Mouse (Mus musculus): ENCODE measurements around the gene Tarbp1. TPM values are rescaled to one million over a fixed set of nuclear protein-coding genes. Genes with fewer than 3 reads are reported as not detected.
"Not testable (repeated sequence)": the region's sequence is repeated elsewhere in the genome, so short reads cannot be mapped to it uniquely, and the experiment has no call there.

Tarbp1 gene
- polyA plus RNA-seq, 1 experiment: 0.27 TPM

GRCm38 (mm10) chr8:126405030-126405429 is 69.8 kb downstream of the Tarbp1 start:
- Histone ChIP-seq H3K36me3 (ENCODE audit: control insufficient read depth, insufficient read depth, low read length) (no peaks in the 10 kb centered on the region), H3K4me1 (ENCODE audit: control insufficient read depth, insufficient read depth, low read length) (no peaks in the 10 kb centered on the region), H3K27ac (ENCODE audit: control insufficient read depth, insufficient read depth, low read depth, low read length) (no peak overlapping the region), H3K27me3 (ENCODE audit: control insufficient read depth, insufficient read depth, low read length) (no peaks in the 10 kb centered on the region), H3K4me3 (ENCODE audit: control insufficient read depth, low read depth, low read length) (no peak overlapping the region)
- TF ChIP-seq CTCF (IDR thresholded peaks at IDR 0.05; ENCODE audit: control insufficient read depth, insufficient read depth, insufficient replicate concordance, low read depth, low read length) (no peak), POLR2A (IDR thresholded peaks at IDR 0.05; ENCODE audit: control insufficient read depth, low read depth, low read length) (no peak)

DNA sequence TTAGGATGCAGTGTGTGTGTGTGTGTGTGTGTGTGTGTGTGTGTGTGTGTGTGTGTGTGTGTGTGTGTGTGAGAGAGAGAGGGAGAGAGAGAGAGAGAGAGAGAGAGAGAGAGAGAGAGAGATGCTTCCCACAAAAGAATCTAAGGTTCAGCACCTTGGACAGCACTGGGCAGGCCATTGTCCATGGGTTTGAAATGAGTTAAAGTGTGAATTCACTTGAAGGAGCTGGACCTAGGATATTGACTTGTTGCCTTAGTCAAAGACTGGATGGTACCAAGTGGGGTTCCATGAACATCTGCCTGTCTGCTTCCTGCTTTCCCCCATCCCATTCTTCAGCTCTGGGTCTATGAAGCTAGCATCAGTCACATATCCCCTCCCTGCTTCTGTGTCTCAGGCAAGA is 70.3 kb downstream of the Tarbp1 start:
- not testable (repeated sequence) for H3K4me3 ChIP-seq (ENCODE audit: control insufficient read depth, low read depth, low read length); H3K27me3 ChIP-seq (ENCODE audit: control insufficient read depth, insufficient read depth, low read length); H3K27ac ChIP-seq (ENCODE audit: control insufficient read depth, insufficient read depth, low read depth, low read length); H3K36me3 ChIP-seq (ENCODE audit: control insufficient read depth, insufficient read depth, low read length); H3K4me1 ChIP-seq (ENCODE audit: control insufficient read depth, insufficient read depth, low read length)

- H3K27ac ChIP-seq (ENCODE audit: control insufficient read depth, insufficient read depth, low read depth, low read length): no peak overlapping the region
- no peaks in the 10 kb centered on the region for H3K36me3 ChIP-seq (ENCODE audit: control insufficient read depth, insufficient read depth, low read length)
- no peaks in the 10 kb centered on the region for H3K4me1 ChIP-seq (ENCODE audit: control insufficient read depth, insufficient read depth, low read length)
- H3K4me3 ChIP-seq (ENCODE audit: control insufficient read depth, low read depth, low read length): no peak overlapping the region
- no peaks in the 10 kb centered on the region for H3K27me3 ChIP-seq (ENCODE audit: control insufficient read depth, insufficient read depth, low read length)
- no peak for TF ChIP-seq POLR2A (IDR thresholded peaks at IDR 0.05; ENCODE audit: control insufficient read depth, low read depth, low read length)
- TF ChIP-seq CTCF (IDR thresholded peaks at IDR 0.05; ENCODE audit: control insufficient read depth, insufficient read depth, insufficient replicate concordance, low read depth, low read length): peak; percentile 28; the same call in 1 of the 2 replicates
Measured at GRCm38 (mm10) chr8:126398349-126398748, 76.5 kb downstream of the Tarbp1 start.

DNA sequence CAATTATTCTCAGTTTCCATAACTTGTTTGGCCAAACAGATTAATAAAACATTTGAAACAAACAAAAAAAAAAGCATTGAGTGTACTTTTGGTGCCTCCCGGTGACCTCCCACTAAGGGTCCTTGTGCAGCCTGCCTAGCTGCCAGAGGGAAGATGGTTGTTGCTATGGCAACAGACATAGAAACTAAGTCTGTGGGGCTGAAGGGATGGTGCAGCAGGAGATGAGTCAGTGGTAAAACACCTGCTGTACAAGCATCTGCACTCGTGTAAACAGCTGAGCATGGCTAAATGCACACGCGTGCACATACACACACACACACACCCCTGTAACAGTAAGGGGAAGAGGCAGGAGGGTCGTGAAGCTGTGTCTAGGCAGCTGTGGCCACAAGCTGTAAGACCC is 78.9 kb downstream of the Tarbp1 start:
- Histone ChIP-seq H3K36me3 (ENCODE audit: control insufficient read depth, insufficient read depth, low read length) (no peaks in the 10 kb centered on the region), H3K4me1 (ENCODE audit: control insufficient read depth, insufficient read depth, low read length) (no peaks in the 10 kb centered on the region), H3K27ac (ENCODE audit: control insufficient read depth, insufficient read depth, low read depth, low read length) (no peak overlapping the region), H3K4me3 (ENCODE audit: control insufficient read depth, low read depth, low read length) (no peak overlapping the region), H3K27me3 (ENCODE audit: control insufficient read depth, insufficient read depth, low read length) (no peaks in the 10 kb centered on the region)
- no peak for TF ChIP-seq POLR2A (IDR thresholded peaks at IDR 0.05; ENCODE audit: control insufficient read depth, low read depth, low read length)
- TF ChIP-seq CTCF (IDR thresholded peaks at IDR 0.05; ENCODE audit: control insufficient read depth, insufficient read depth, insufficient replicate concordance, low read depth, low read length): no peak

- Histone ChIP-seq H3K27me3 (ENCODE audit: control insufficient read depth, insufficient read depth, low read length) (no peaks in the 10 kb centered on the region), H3K4me1 (ENCODE audit: control insufficient read depth, insufficient read depth, low read length) (no peaks in the 10 kb centered on the region), H3K4me3 (ENCODE audit: control insufficient read depth, low read depth, low read length) (no peak overlapping the region), H3K27ac (ENCODE audit: control insufficient read depth, insufficient read depth, low read depth, low read length) (no peak overlapping the region), H3K36me3 (ENCODE audit: control insufficient read depth, insufficient read depth, low read length) (no peaks in the 10 kb centered on the region)
- TF ChIP-seq CTCF (IDR thresholded peaks at IDR 0.05; ENCODE audit: control insufficient read depth, insufficient read depth, insufficient replicate concordance, low read depth, low read length): no peak
- no peak for TF ChIP-seq POLR2A (IDR thresholded peaks at IDR 0.05; ENCODE audit: control insufficient read depth, low read depth, low read length)
Measured at GRCm38 (mm10) chr8:126395386-126395785, 79.5 kb downstream of the Tarbp1 start.

DNA sequence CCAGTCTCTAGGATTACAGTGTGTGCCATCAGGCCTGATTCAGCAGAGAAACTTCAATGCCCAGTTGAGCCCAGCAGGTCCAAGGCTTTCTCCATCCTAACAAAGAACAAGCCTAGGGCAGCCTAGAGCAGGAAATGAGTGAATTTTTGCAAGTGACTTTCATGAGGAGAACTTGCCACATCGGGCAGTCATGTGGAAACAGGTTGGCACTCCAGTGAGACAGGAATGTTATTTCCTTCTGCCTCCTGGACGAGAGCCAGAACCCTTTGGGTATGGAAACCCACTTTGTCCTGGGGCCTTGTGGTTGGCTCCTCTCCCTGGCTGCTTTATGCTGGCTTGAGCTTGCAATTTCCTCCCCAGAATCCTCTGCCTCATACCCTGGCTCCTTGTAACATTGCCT is 83.3 kb downstream of the Tarbp1 start:
- H3K4me1 ChIP-seq (ENCODE audit: control insufficient read depth, insufficient read depth, low read length): no peaks in the 10 kb centered on the region
- no peak for TF ChIP-seq POLR2A (IDR thresholded peaks at IDR 0.05; ENCODE audit: control insufficient read depth, low read depth, low read length)
- no peak for TF ChIP-seq CTCF (IDR thresholded peaks at IDR 0.05; ENCODE audit: control insufficient read depth, insufficient read depth, insufficient replicate concordance, low read depth, low read length)
- H3K27me3 ChIP-seq (ENCODE audit: control insufficient read depth, insufficient read depth, low read length): no peaks in the 10 kb centered on the region
- no peak overlapping the region for H3K27ac ChIP-seq (ENCODE audit: control insufficient read depth, insufficient read depth, low read depth, low read length)
- H3K36me3 ChIP-seq (ENCODE audit: control insufficient read depth, insufficient read depth, low read length): no peaks in the 10 kb centered on the region
- H3K4me3 ChIP-seq (ENCODE audit: control insufficient read depth, low read depth, low read length): no peak overlapping the region

DNA sequence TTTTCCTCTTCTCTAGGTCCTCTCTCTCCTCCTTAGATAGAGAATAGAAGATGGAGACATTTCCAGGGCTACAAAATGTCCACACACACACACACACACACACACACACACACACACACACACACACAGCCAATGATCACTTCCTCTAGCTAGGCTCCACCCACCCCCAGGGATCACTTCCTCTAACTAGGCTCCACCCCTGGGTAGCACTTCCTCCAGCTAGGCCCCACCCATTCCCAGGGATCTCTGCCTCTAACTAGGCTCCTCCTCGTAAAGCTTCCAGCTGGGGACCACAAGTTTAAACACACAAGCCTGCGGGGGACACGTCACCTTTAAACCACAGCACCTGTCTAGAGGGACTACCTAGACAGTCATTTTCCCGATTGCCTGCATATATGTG is 87.3 kb downstream of the Tarbp1 start:
- Histone ChIP-seq H3K27ac (ENCODE audit: control insufficient read depth, insufficient read depth, low read depth, low read length) (no peak overlapping the region), H3K36me3 (ENCODE audit: control insufficient read depth, insufficient read depth, low read length) (no peaks in the 10 kb centered on the region), H3K4me1 (ENCODE audit: control insufficient read depth, insufficient read depth, low read length) (no peaks in the 10 kb centered on the region), H3K4me3 (ENCODE audit: control insufficient read depth, low read depth, low read length) (no peak overlapping the region), H3K27me3 (ENCODE audit: control insufficient read depth, insufficient read depth, low read length) (no peaks in the 10 kb centered on the region)
- TF ChIP-seq CTCF (IDR thresholded peaks at IDR 0.05; ENCODE audit: control insufficient read depth, insufficient read depth, insufficient replicate concordance, low read depth, low read length) (no peak), POLR2A (IDR thresholded peaks at IDR 0.05; ENCODE audit: control insufficient read depth, low read depth, low read length) (no peak)

- H3K4me1 ChIP-seq (ENCODE audit: control insufficient read depth, insufficient read depth, low read length): no peaks in the 10 kb centered on the region
- no peak overlapping the region for H3K27ac ChIP-seq (ENCODE audit: control insufficient read depth, insufficient read depth, low read depth, low read length)
- TF ChIP-seq CTCF (IDR thresholded peaks at IDR 0.05; ENCODE audit: control insufficient read depth, insufficient read depth, insufficient replicate concordance, low read depth, low read length) (peak; percentile 15; the same call in 1 of the 2 replicates), POLR2A (IDR thresholded peaks at IDR 0.05; ENCODE audit: control insufficient read depth, low read depth, low read length) (no peak)
- H3K4me3 ChIP-seq (ENCODE audit: control insufficient read depth, low read depth, low read length): no peak overlapping the region
- no peaks in the 10 kb centered on the region for H3K27me3 ChIP-seq (ENCODE audit: control insufficient read depth, insufficient read depth, low read length)
- H3K36me3 ChIP-seq (ENCODE audit: control insufficient read depth, insufficient read depth, low read length): no peaks in the 10 kb centered on the region
Measured at GRCm38 (mm10) chr8:126382749-126383148, 92.1 kb downstream of the Tarbp1 start.
